Mouse (Mus musculus) heart, adult 2 months (tissue): ENCODE measurements at regions not wholly inside any gene's neighbourhood (a gene's known extent, or its start where the extent isn't known, plus 50 kb on each side); places are given as distances from the start of the nearest gene placed in this dataset.

Experiments
- DNase-seq, 2 experiments: peaks; one replicate each; pipeline ENCODE4 v3.0.0; 2021
- H3K27ac ChIP-seq: fragments of 200-600 bp; 2 replicates; pipeline ENCODE4 v1.8.1; 2022
- H3K27me3 ChIP-seq: fragments of 200-500 bp; 2 replicates; pipeline ENCODE4 v1.6.1; 2012; ENCODE audit warnings: mild to moderate bottlenecking, low read length, inconsistent platforms, mixed read lengths; ENCODE audit not compliant: control insufficient read depth, insufficient read depth
- H3K36me3 ChIP-seq: fragments of 200-500 bp; 2 replicates; pipeline ENCODE4 v1.6.1; 2012; ENCODE audit warnings: low read length, inconsistent platforms; ENCODE audit not compliant: control insufficient read depth, insufficient read depth
- H3K4me1 ChIP-seq: fragments of 200-500 bp; 2 replicates; pipeline ENCODE4 v1.6.1; 2011; ENCODE audit warnings: low read length; ENCODE audit not compliant: control insufficient read depth, insufficient read depth
- H3K4me3 ChIP-seq: fragments of 200-600 bp; 2 replicates; pipeline ENCODE4 v1.8.1; 2022
- H3K79me2 ChIP-seq: fragments of 200-500 bp; replicated peaks from 2 replicates; pipeline ENCODE4 v1.6.1; 2012; ENCODE audit warnings: mild to moderate bottlenecking, inconsistent platforms, low read length, moderate library complexity, mixed read lengths; ENCODE audit not compliant: control insufficient read depth, insufficient read depth
- H3K9ac ChIP-seq: fragments of 200-500 bp; 2 replicates; pipeline ENCODE4 v1.6.1; 2012; ENCODE audit warnings: low read depth, mild to moderate bottlenecking, control low read depth, inconsistent platforms, low read length, mixed read lengths
- CTCF ChIP-seq: fragments of 200-600 bp; IDR thresholded peaks from 2 replicates; pipeline ENCODE4 v1.8.1; 2022; ENCODE audit warnings: antibody characterized with exemption, mild to moderate bottlenecking, moderate library complexity
- EP300 ChIP-seq: fragments of 200-500 bp; IDR thresholded peaks from 2 replicates; pipeline ENCODE4 v1.6.1; 2011; ENCODE audit warnings: low read depth, low read length, control low read depth; ENCODE audit not compliant: insufficient read depth
- POLR2A ChIP-seq: fragments of 200-500 bp; IDR thresholded peaks from 2 replicates; pipeline ENCODE4 v1.6.1; 2011; ENCODE audit warnings: mild to moderate bottlenecking, low read depth, low read length, control low read depth; ENCODE audit not compliant: insufficient read depth
- WGBS: fragments of 180-500 bp; shearing (Covaris S2); methylation state at CpG from one replicate; pipeline ENCODE4 v1.1.7; 2018; 5-methylcytosine and 5-hydroxymethylcytosine counted together
- intact Hi-C: fragments of 180-260 bp; cut with DNase I; formaldehyde crosslinking; loops from one replicate; pipeline ENCODE4 v1.15.1; 2025

- intact Hi-C loops, result no loop called here
- Histone ChIP-seq H3K79me2 (no peaks in the 10 kb centered on the region), H3K27me3 (no peaks in the 10 kb centered on the region), H3K27ac (no peak overlapping the region), H3K4me1 (no peaks in the 10 kb centered on the region), H3K36me3 (no peaks in the 10 kb centered on the region), H3K4me3 (no peak overlapping the region), H3K9ac (no peak overlapping the region)
- TF ChIP-seq CTCF, result no peak
- no peak for TF ChIP-seq POLR2A
- TF ChIP-seq EP300, result no peak
- 70% methylated on average over 6 of the region's 6 CpGs for WGBS
- DNase-seq, result no peak
These were observed 184.8 kb downstream of the Cmpk2 start for GRCm38 (mm10) chr12:26653781-26654180.

- TF ChIP-seq POLR2A (no peak), EP300 (no peak), CTCF (no peak)
- no peaks in the 10 kb centered on the region for H3K79me2 ChIP-seq
- H3K36me3 ChIP-seq, result no peaks in the 10 kb centered on the region
- H3K4me3 ChIP-seq, result no peak overlapping the region
- intact Hi-C loops, result no loop called here
- DNase-seq, result no peak
- no peaks in the 10 kb centered on the region for H3K4me1 ChIP-seq
- no peak overlapping the region for H3K9ac ChIP-seq
- H3K27ac ChIP-seq, result no peak overlapping the region
- no peaks in the 10 kb centered on the region for H3K27me3 ChIP-seq
These were observed 177.1 kb downstream of the Cmpk2 start for GRCm38 (mm10) chr12:26646141-26646540.

- no peak overlapping the region for H3K9ac ChIP-seq
- H3K27me3 ChIP-seq, result no peaks in the 10 kb centered on the region
- no peaks in the 10 kb centered on the region for H3K36me3 ChIP-seq
- WGBS, result 63% methylated on average over 4 of the region's 4 CpGs
- no peak for TF ChIP-seq POLR2A
- TF ChIP-seq CTCF, result no peak
- TF ChIP-seq EP300, result no peak
- intact Hi-C loops, result no loop called here
- no peaks in the 10 kb centered on the region for H3K4me1 ChIP-seq
- H3K27ac ChIP-seq, result no peak overlapping the region
- H3K4me3 ChIP-seq, result no peak overlapping the region
- no peak for DNase-seq
- H3K79me2 ChIP-seq, result no peaks in the 10 kb centered on the region
These were observed 166.7 kb downstream of the Cmpk2 start for GRCm38 (mm10) chr12:26635665-26636241.

GRCm38 (mm10) chr12:26635253-26635652 lies 166.2 kb downstream of the Cmpk2 start:
- DNase-seq, result no peak
- no peaks in the 10 kb centered on the region for H3K4me1 ChIP-seq
- no peak overlapping the region for H3K4me3 ChIP-seq
- H3K27me3 ChIP-seq, result no peaks in the 10 kb centered on the region
- no peaks in the 10 kb centered on the region for H3K36me3 ChIP-seq
- TF ChIP-seq POLR2A, result no peak
- no peak for TF ChIP-seq EP300
- TF ChIP-seq CTCF, result no peak
- intact Hi-C loops, result no loop called here
- no peak overlapping the region for H3K9ac ChIP-seq
- 42% methylated on average over 3 of the region's 3 CpGs for WGBS
- H3K27ac ChIP-seq, result no peak overlapping the region
- H3K79me2 ChIP-seq, result no peaks in the 10 kb centered on the region

- no peak overlapping the region for H3K4me3 ChIP-seq
- H3K27ac ChIP-seq, result no peak overlapping the region
- intact Hi-C loops, result no loop called here
- no peaks in the 10 kb centered on the region for H3K79me2 ChIP-seq
- H3K36me3 ChIP-seq, result no peaks in the 10 kb centered on the region
- no peak overlapping the region for H3K9ac ChIP-seq
- WGBS, result 71% methylated on average over 1 of the region's 1 CpGs
- TF ChIP-seq POLR2A, result no peak
- no peaks in the 10 kb centered on the region for H3K27me3 ChIP-seq
- H3K4me1 ChIP-seq, result no peaks in the 10 kb centered on the region
- DNase-seq, result no peak
These were observed 162.8 kb downstream of the Cmpk2 start for GRCm38 (mm10) chr12:26631795-26632122.

GRCm38 (mm10) chr12:26631111-26631794 lies 162.2 kb downstream of the Cmpk2 start:
- Histone ChIP-seq H3K4me1 (no peaks in the 10 kb centered on the region), H3K79me2 (no peaks in the 10 kb centered on the region), H3K36me3 (no peaks in the 10 kb centered on the region), H3K4me3 (no peak overlapping the region), H3K9ac (no peak overlapping the region), H3K27me3 (no peaks in the 10 kb centered on the region), H3K27ac (no peak overlapping the region)
- TF ChIP-seq EP300 (no peak), POLR2A (no peak), CTCF (no peak)
- DNase-seq, result no peak
- intact Hi-C loops, result no loop called here
- 75% methylated on average over 4 of the region's 4 CpGs for WGBS
